Mouse (Mus musculus) brain, embryonic 14.5 days (tissue): ENCODE data around the gene Gm20379.

ENCODE experiments used
- CTCF ChIP-seq: fragments of 200-500 bp; IDR thresholded peaks from 2 replicates; pipeline ENCODE4 v1.5.1; 2012; ENCODE audit warnings: inconsistent platforms, mild to moderate bottlenecking, moderate library complexity, borderline replicate concordance; ENCODE audit not compliant: insufficient read depth, insufficient read length; ENCODE audit errors: extremely low read depth
- POLR2A ChIP-seq: fragments of 200-500 bp; IDR thresholded peaks from 2 replicates; pipeline ENCODE4 v1.6.1; 2012; ENCODE audit warnings: mild to moderate bottlenecking, inconsistent platforms, borderline replicate concordance; ENCODE audit not compliant: poor library complexity, insufficient read depth, insufficient read length, severe bottlenecking; ENCODE audit errors: extremely low read depth

DNA sequence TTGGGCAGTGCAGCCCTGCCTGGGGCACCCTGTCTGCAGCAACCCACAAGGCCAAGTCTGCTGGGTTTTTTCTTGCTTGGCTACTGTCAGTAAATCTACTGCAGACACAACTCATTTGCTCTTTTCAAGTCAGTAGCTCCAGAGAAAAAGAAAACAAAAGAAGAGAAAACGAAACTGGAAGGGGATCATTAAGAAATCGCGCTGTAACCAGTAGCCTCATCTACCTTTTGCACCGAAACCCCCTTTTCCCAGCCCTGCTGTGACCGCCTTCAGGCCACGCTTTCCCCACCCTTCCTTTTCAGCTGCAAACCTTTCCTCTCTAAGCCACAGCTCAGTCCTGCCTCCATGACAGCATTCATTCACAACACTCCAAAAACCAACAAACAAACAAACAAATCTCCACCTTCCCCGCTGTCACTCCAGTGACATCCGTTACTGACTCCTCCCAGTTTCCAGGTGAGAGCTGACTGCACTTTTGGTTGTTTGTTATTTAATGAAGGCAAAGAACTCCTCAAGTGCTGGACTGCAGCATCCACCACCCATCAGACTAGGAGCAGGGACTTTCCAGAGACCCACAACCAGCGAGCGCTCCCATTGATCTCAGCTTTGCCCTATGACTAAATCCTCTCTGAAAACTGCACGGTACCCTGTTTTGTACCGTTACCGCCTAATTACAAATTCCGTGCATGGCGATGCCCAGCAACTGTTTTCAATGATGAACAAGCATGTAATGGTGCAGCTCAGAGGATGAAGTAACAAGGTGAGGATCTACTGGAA lies 26.5 kb downstream of the Gm20379 start:
- TF ChIP-seq POLR2A = no peak
- TF ChIP-seq CTCF = no peak
